Mouse (Mus musculus): Measurements from ENCODE around the gene Trmt61a. TPM values are rescaled to one million over a fixed set of nuclear protein-coding genes. Genes with fewer than 3 reads are reported as not detected.

Gene Trmt61a
- total RNA-seq (2023) = 15.5 TPM

DNA sequence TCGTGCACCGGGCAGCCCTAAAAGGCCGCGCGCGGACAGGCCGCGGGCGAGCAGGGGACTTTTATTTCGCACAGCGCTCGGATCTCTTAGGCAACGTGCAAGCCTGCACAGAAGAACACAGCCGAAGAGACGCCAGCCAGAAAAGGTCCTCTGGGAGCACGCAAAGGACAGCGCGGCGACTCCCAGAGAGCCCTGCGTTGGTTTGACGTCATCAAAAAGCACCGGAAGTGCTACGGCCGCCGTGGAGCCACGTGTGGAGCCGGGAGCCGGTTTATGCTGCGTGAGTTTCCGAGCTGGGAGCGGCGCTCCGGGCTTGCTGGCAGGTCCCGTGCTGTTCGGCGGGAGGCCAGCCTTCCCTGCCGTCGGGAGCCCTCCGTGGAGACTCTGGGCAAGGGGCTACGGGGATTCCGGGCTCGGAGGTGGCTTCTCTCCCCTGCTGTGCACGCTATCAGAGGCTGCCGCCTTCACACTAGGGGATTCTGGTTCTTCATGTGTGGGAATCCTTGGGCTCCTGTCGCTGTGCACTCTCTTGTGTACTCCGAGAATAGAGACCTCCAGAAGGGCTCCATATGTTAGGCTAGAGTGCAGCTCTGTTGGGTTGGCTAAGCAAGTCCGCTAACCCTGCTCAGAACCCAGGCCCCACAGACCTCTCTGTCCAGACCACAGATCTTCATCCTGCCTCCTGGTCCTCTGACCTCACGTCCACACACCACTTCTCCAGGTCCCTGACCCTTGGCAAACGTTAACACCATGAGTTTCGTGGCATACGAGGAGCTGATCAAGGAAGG lies at the start of gene Trmt61a:
Gene Trmt61a (plus strand): TSS at position 224 of the 788 bp plus-strand sequence.

DNA sequence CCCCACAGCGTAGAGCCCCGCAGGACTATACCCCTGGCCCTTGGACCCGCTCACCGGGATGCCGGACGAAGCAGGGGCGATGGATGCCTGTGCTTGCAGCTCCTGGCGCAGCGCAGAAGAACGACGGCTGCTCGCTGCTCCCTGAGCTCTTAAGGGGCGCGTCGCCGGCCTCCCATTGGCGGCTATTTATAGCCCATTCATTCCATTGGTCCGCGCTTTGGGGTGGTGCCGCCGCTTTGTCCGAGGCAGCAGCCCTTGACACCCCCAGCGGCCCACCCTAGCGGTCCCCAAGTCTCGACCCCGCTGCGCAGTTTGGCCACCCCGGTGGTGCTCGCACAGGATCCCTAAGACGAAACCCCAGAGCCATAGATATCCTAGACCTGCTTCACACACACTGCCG lies 5.7 kb upstream of the Trmt61a start, which contains the start of gene Ckb:
Gene Ckb (minus strand): TSS at position 163 of the 400 bp plus-strand sequence.

DNA sequence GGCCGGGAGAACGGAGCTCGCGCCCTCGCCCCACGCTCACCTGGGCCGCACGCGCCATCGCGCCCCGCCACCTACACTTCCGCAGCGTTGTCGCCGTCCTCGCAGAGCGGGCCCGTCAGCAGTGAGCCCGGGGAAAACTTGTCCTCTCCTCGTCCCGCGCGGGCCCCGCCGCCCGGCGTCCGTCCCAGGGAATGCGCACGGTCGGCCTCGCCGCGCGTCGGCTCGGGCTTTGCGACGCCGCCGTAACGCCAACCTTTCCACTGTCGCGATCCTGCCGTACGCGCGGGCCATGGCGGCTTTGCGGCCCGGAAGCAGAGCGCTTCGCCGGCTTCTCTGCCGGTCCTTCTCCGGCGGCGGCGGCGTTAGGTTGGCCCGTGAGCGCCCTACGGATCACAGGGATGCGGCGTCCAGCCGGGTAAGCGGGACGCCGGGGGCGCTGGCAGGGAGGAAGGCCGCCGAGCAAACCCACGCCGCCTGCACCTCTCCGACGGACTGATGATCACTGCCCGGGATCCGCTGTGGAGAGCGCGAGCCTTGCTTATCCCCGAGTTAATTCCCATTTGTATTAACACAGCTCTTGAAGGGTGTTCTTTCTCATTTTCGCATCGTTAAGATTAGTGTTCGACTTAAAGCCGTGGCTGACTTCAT lies 35.2 kb downstream of the Trmt61a start, which contains the start of the genes Bag5 and Apopt1:
Gene Bag5 (minus strand): TSS at position 254 of the 648 bp plus-strand sequence.
Gene Apopt1 (plus strand): TSS at position 258 of the 648 bp plus-strand sequence.

Other genes starting within 250 kb of the Trmt61a start
- 6.8 TPM for gene Tnfaip2, start 235.6 kb upstream of the Trmt61a start, total RNA-seq (2023)
- gene Gm266, start 192.3 kb upstream of the Trmt61a start, total RNA-seq (2023) = not detected
- 738 TPM for gene Eif5, start 140.1 kb upstream of the Trmt61a start, total RNA-seq (2023)
- gene Mark3, start 103.6 kb upstream of the Trmt61a start, total RNA-seq (2023) = 85.2 TPM
- gene Ckb, start 5.8 kb upstream of the Trmt61a start, total RNA-seq (2023) = 6.5 TPM
- gene Bag5, start 35.2 kb downstream of the Trmt61a start, total RNA-seq (2023) = 25.9 TPM
- gene Apopt1, start 35.2 kb downstream of the Trmt61a start, total RNA-seq (2023) = 26.9 TPM
- 87.6 TPM for gene Klc1, start 80.7 kb downstream of the Trmt61a start, total RNA-seq (2023)
- gene Xrcc3, start 135.8 kb downstream of the Trmt61a start, total RNA-seq (2023) = 1.4 TPM
- 2.1 TPM for gene Zfyve21, start 136.1 kb downstream of the Trmt61a start, total RNA-seq (2023)
- 68.7 TPM for gene Ppp1r13b, start 230.0 kb downstream of the Trmt61a start, total RNA-seq (2023)